Mouse (Mus musculus) myocyte (in vitro differentiated cells): ENCODE results near the gene Xylt1. TPM values are rescaled to one million over a fixed set of nuclear protein-coding genes. Genes with fewer than 3 reads are reported as not detected.

Experiments used
- H3K27me3 ChIP-seq: one replicate; pipeline ENCODE4 v1.6.1; 2011; ENCODE audit not compliant: control insufficient read depth, insufficient read depth, insufficient read length
- H3K36me3 ChIP-seq: one replicate; pipeline ENCODE4 v1.6.1; 2011; ENCODE audit not compliant: control insufficient read depth, insufficient read depth
- H3K4me2 ChIP-seq: one replicate; pipeline ENCODE4 v1.6.1; 2011; ENCODE audit warnings: low read depth, control low read depth
- H3K4me3 ChIP-seq: one replicate; pipeline ENCODE4 v1.5.1; 2011; ENCODE audit warnings: mild to moderate bottlenecking, control low read depth, moderate library complexity
- H3K79me2 ChIP-seq: one replicate; pipeline ENCODE4 v1.6.1; 2011; ENCODE audit not compliant: control insufficient read depth, insufficient read depth
- H3ac ChIP-seq: one replicate; pipeline ENCODE4 v1.6.1; 2011; ENCODE audit not compliant: control insufficient read depth, insufficient read length
- CEBPB ChIP-seq: IDR thresholded peaks from 2 replicates; pipeline ENCODE4 v1.6.1; 2011; ENCODE audit warnings: mild to moderate bottlenecking, moderate library complexity; ENCODE audit not compliant: poor library complexity, insufficient read depth, severe bottlenecking
- E2F4 ChIP-seq: IDR thresholded peaks from one replicate; pipeline ENCODE4 v1.6.1; 2011; ENCODE audit warnings: mild to moderate bottlenecking, control low read depth, moderate library complexity; ENCODE audit not compliant: insufficient read depth
- MAX ChIP-seq: IDR thresholded peaks from one replicate; pipeline ENCODE4 v1.6.1; 2011; ENCODE audit warnings: low read depth, mild to moderate bottlenecking, control low read depth
- MYOD1 ChIP-seq, 3 experiments: IDR thresholded peaks; one replicate each; pipeline ENCODE4 v1.6.1; 2011; ENCODE audit warnings: control low read depth in 2 of 3, low read depth in 2 of 3, mild to moderate bottlenecking in 2 of 3, moderate library complexity in 1 of 3; ENCODE audit not compliant: insufficient read length in 2 of 3, control insufficient read depth in 1 of 3
- MYOG ChIP-seq, 3 experiments: IDR thresholded peaks; one replicate each; pipeline ENCODE4 v1.6.1; 2011; ENCODE audit warnings: control low read depth in 2 of 3, low read depth in 2 of 3, mild to moderate bottlenecking in 2 of 3; ENCODE audit not compliant: insufficient read length in 2 of 3, control insufficient read depth in 1 of 3, insufficient read depth in 1 of 3
- POLR2A ChIP-seq: IDR thresholded peaks from one replicate; pipeline ENCODE4 v1.6.1; 2011; ENCODE audit warnings: low read depth, mild to moderate bottlenecking, control low read depth, moderate library complexity; ENCODE audit not compliant: insufficient read length
- POLR2AphosphoS2 ChIP-seq: IDR thresholded peaks from one replicate; pipeline ENCODE4 v1.6.1; 2011; ENCODE audit warnings: low read depth, control low read depth; ENCODE audit not compliant: insufficient read length
- REST ChIP-seq: IDR thresholded peaks from one replicate; pipeline ENCODE4 v1.6.1; 2011; ENCODE audit warnings: mild to moderate bottlenecking, control low read depth, moderate library complexity; ENCODE audit not compliant: insufficient read depth, insufficient read length
- SRF ChIP-seq: IDR thresholded peaks from one replicate; pipeline ENCODE4 v1.6.1; 2011; ENCODE audit warnings: low read depth; ENCODE audit not compliant: control insufficient read depth, insufficient read length
- TCF12 ChIP-seq: IDR thresholded peaks from one replicate; pipeline ENCODE4 v1.6.1; 2011; ENCODE audit warnings: mild to moderate bottlenecking, control low read depth; ENCODE audit not compliant: poor library complexity, insufficient read depth, severe bottlenecking
- TCF3 ChIP-seq: IDR thresholded peaks from one replicate; pipeline ENCODE4 v1.6.1; 2011; ENCODE audit warnings: low read depth, control low read depth; ENCODE audit not compliant: insufficient read length
- USF1 ChIP-seq: IDR thresholded peaks from one replicate; pipeline ENCODE4 v1.6.1; 2011; ENCODE audit warnings: low read depth, mild to moderate bottlenecking, control low read depth, moderate library complexity
- polyA plus RNA-seq: library from polyadenylated mRNA; unstranded; fragments of >200 nt; fragmentation: generic; extraction: Trizol; gene quantifications from one replicate; pipeline ENCODE4 v1.2.1, GENCODE M21; 2012; ENCODE audit warnings: missing spikeins

The Xylt1 gene
- polyA plus RNA-seq, 1 experiment = not detected

GRCm38 (mm10) chr7:117699343-117699985, 318.7 kb downstream of the Xylt1 start:
- TF ChIP-seq E2F4 (no peak), MAX (no peak), CEBPB (no peak), SRF (no peak), MYOD1 (IDR thresholded peaks at IDR 0.05; ENCODE audit: control insufficient read depth in 1 of 3, insufficient read length in 2 of 3, low read depth in 2 of 3) (no peak), USF1 (no peak), POLR2A (no peak), TCF12 (no peak), POLR2AphosphoS2 (no peak), TCF3 (no peak), MYOG (IDR thresholded peaks at IDR 0.05; ENCODE audit: control insufficient read depth in 1 of 3, insufficient read depth in 1 of 3, insufficient read length in 2 of 3, low read depth in 2 of 3) (no peak), REST (no peak)
- Histone ChIP-seq H3K79me2 (no peaks in the 10 kb centered on the region), H3K4me3 (no peak overlapping the region), H3K36me3 (no peaks in the 10 kb centered on the region), H3K4me2 (no peak overlapping the region), H3K27me3 (no peaks in the 10 kb centered on the region), H3ac (no peak overlapping the region)

DNA sequence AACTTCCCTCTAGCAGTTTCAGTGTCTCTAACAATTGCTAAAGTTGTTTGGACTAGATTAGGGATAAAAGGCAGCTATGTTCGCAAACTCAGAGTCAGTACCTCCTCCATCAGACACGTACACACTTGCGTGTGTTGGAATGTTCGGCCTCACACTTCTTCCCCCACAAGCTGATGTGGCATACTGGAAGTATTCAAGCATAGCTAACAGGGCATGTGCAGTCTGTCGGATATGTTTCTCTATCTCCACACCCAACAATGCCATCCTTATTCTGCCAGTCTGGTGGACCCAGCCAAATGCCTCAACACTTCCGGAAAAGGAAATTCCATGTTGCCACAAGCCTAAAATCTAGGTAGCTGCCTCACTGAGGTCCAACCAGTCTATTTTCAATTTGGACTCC, 319.3 kb downstream of the Xylt1 start:
- H3ac ChIP-seq = no peak overlapping the region
- TF ChIP-seq USF1 (no peak), TCF12 (no peak), POLR2A (no peak), CEBPB (no peak), MYOG (IDR thresholded peaks at IDR 0.05; ENCODE audit: control insufficient read depth in 1 of 3, insufficient read depth in 1 of 3, insufficient read length in 2 of 3, low read depth in 2 of 3) (no peak), E2F4 (no peak), REST (no peak), POLR2AphosphoS2 (no peak), MAX (no peak), SRF (no peak), MYOD1 (IDR thresholded peaks at IDR 0.05; ENCODE audit: control insufficient read depth in 1 of 3, insufficient read length in 2 of 3, low read depth in 2 of 3) (no peak), TCF3 (no peak)
- no peaks in the 10 kb centered on the region for H3K27me3 ChIP-seq
- H3K4me3 ChIP-seq = no peak overlapping the region
- H3K36me3 ChIP-seq = no peaks in the 10 kb centered on the region
- H3K79me2 ChIP-seq = no peaks in the 10 kb centered on the region
- H3K4me2 ChIP-seq = no peak overlapping the region

DNA sequence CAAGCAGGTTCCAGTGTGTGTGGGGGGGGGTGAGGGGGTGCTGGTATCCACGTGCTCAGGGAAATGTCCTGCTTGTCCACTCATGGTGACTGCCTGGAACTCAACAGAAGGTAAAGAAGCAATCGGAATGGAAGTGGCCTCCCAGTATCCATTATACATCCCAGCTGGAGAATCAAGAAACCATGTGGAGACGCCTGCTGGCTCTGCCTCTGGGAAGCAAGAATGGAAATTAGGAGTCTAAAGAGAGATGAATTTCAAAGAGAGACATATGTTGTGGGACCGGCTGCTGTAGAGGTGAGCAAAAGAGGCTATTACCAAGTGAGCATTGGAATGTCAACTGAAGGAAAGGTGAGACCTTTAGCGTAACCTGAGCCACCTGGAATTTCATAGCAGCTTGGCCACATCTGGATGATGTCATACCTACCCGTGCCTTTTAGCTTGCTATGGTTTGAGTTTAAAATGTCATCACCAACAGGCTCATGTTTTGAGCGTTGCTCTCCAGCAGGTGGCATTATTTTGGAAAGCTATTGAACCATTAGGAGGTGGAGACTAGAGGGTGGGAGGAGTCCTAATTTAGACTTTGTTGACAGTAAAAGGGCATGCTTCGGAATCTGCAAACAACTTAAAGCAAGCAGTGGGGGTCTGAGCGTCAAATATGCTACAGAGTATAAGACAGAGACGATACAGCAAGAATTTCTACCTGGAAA, 329.3 kb downstream of the Xylt1 start:
- no peaks in the 10 kb centered on the region for H3K36me3 ChIP-seq

GRCm38 (mm10) chr7:117716876-117717408, 336.2 kb downstream of the Xylt1 start:
- Histone ChIP-seq H3K27me3 (no peaks in the 10 kb centered on the region), H3K79me2 (no peaks in the 10 kb centered on the region), H3ac (no peak overlapping the region), H3K36me3 (no peaks in the 10 kb centered on the region), H3K4me2 (no peak overlapping the region), H3K4me3 (no peak overlapping the region)
- TF ChIP-seq TCF12 (no peak), POLR2AphosphoS2 (no peak), USF1 (no peak), E2F4 (no peak), MAX (no peak), MYOG (IDR thresholded peaks at IDR 0.05; ENCODE audit: control insufficient read depth in 1 of 3, insufficient read depth in 1 of 3, insufficient read length in 2 of 3, low read depth in 2 of 3) (no peak)

More for the DNA sequence above, 329.3 kb downstream of the Xylt1 start:
- no peak for TF ChIP-seq POLR2A
- TF ChIP-seq TCF3 = no peak
- TF ChIP-seq POLR2AphosphoS2 = no peak
- no peak for TF ChIP-seq MYOD1 (IDR thresholded peaks at IDR 0.05; ENCODE audit: control insufficient read depth in 1 of 3, insufficient read length in 2 of 3, low read depth in 2 of 3)
- Histone ChIP-seq H3K79me2 (no peaks in the 10 kb centered on the region), H3K4me2 (no peak overlapping the region), H3K4me3 (no peak overlapping the region), H3ac (no peak overlapping the region), H3K27me3 (no peaks in the 10 kb centered on the region)

GRCm38 (mm10) chr7:117720426-117720825, 339.6 kb downstream of the Xylt1 start:
- no peak overlapping the region for H3K4me3 ChIP-seq
- H3ac ChIP-seq = no peak overlapping the region
- no peak for TF ChIP-seq TCF3
- no peak for TF ChIP-seq SRF
- no peak for TF ChIP-seq POLR2A
- no peak for TF ChIP-seq USF1
- no peak for TF ChIP-seq MAX
- TF ChIP-seq MYOG (IDR thresholded peaks at IDR 0.05; ENCODE audit: control insufficient read depth in 1 of 3, insufficient read depth in 1 of 3, insufficient read length in 2 of 3, low read depth in 2 of 3) = no peak
- no peak for TF ChIP-seq POLR2AphosphoS2
- no peak for TF ChIP-seq MYOD1 (IDR thresholded peaks at IDR 0.05; ENCODE audit: control insufficient read depth in 1 of 3, insufficient read length in 2 of 3, low read depth in 2 of 3)
- H3K27me3 ChIP-seq = no peaks in the 10 kb centered on the region
- H3K79me2 ChIP-seq = no peaks in the 10 kb centered on the region
- no peaks in the 10 kb centered on the region for H3K36me3 ChIP-seq
- H3K4me2 ChIP-seq = no peak overlapping the region
